Mouse (Mus musculus): ENCODE results near the gene Tsr2. TPM values are rescaled to one million over a fixed set of nuclear protein-coding genes. Genes with fewer than 3 reads are reported as not detected.

Tsr2 gene
- polyA plus RNA-seq, 1 experiment from 2014 or later, result 32.1 TPM

DNA sequence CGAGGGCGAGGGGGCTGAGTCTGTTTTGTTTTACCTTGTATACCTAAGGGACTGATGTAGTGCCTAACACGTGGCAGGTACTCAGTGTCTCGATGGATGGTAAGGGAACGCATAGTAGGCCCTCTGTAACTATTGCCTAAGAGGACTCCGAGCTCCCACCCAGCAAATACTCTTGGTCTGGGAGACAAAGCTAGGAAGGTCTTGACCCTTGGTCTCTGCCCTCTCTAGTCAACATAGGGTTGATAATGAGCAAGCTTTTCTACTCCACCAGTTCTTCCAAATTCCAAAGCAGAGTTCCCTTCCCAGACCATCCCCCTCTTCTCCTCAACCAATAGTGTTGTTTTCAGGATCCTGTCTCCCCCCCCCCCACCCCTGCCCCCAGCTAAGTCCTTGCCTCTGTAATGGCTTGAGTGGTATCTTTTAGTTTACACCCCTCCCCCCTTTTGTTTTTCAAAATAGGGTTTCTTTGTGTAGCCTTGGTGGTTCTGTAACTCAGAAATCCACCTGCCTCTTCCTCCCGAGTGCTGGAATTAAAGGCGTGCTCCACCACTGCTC, 46.6 kb downstream of the Tsr2 start:
- WGBS, result 50% methylated on average over 8 of the region's 8 CpGs
- 0 out of 2 replicates have a peak overlapping the region, but pooled peaks have one; percentile 57 for H3K4me3 ChIP-seq (replicated peaks; ENCODE audit: low read length)
- no peak overlapping the region for H3K27ac ChIP-seq
- ATAC-seq (ENCODE audit: low FRiP score) (no peak), DNase-seq (ENCODE audit: low spot score) (no peak)
- peaks cover 24% of the 10 kb centered on the region for H3K4me1 ChIP-seq (replicated peaks; ENCODE audit: control insufficient read depth, insufficient read depth, low read length)
- H3K9me3 ChIP-seq (ENCODE audit: control insufficient read depth, low read length), result no peaks in the 10 kb centered on the region
- H3K27me3 ChIP-seq (ENCODE audit: control insufficient read depth, insufficient read depth, low read length), result no peaks in the 10 kb centered on the region
- no peaks in the 10 kb centered on the region for H3K36me3 ChIP-seq (replicated peaks; ENCODE audit: control insufficient read depth, insufficient read depth)
- peak overlapping the region; percentile 36; the same call in 1 of the 2 replicates for H3K9ac ChIP-seq
- H3K4me2 ChIP-seq (replicated peaks), result peak overlapping the region; percentile 58

DNA sequence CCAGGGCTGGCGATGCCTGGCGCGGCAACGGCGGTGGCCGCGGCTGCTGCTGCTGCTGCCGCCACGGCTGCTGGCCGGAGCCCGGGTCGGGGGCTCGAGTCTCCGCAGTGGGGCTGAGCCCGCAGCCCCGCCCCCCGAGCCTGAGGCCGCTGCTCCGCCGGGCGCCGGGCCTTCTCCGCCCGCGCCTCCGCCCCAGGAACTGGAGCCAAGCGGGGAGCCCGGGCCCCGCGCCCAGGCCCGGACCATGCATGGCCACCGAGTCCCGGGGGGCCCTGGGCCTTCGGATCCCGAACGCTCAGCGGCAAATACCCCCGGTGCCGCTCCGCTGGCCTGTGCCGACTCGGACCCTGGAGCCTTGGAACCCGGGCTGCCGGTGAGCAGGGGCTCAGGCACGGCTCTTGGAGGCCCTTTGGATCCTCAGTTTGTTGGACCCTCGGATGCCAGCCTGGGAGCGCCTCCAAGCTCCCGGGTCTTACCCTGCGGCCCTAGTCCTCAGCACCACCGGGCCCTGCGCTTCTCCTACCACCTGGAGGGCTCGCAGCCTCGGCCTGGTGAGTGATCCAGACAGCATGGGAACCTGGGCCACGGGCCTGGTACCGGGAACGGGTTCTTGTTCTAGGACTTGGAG, 48.8 kb downstream of the Tsr2 start:
- H3K27ac ChIP-seq, result peak overlapping the region; percentile 92
- H3K4me2 ChIP-seq (replicated peaks), result peak overlapping the region; percentile 58
- DNase-seq (ENCODE audit: low spot score) (peak; percentile 32), ATAC-seq (ENCODE audit: low FRiP score) (peak; percentile 64)
- 31% methylated on average over 38 of the region's 56 CpGs for WGBS
- H3K4me1 ChIP-seq (replicated peaks; ENCODE audit: control insufficient read depth, insufficient read depth, low read length), result peaks cover 24% of the 10 kb centered on the region
- H3K9ac ChIP-seq, result peak overlapping the region; percentile 86
- H3K27me3 ChIP-seq (ENCODE audit: control insufficient read depth, insufficient read depth, low read length), result no peaks in the 10 kb centered on the region
- peak overlapping the region; percentile 57 for H3K4me3 ChIP-seq (replicated peaks; ENCODE audit: low read length)
- H3K9me3 ChIP-seq (ENCODE audit: control insufficient read depth, low read length), result no peaks in the 10 kb centered on the region
- H3K36me3 ChIP-seq (replicated peaks; ENCODE audit: control insufficient read depth, insufficient read depth), result no peaks in the 10 kb centered on the region

DNA sequence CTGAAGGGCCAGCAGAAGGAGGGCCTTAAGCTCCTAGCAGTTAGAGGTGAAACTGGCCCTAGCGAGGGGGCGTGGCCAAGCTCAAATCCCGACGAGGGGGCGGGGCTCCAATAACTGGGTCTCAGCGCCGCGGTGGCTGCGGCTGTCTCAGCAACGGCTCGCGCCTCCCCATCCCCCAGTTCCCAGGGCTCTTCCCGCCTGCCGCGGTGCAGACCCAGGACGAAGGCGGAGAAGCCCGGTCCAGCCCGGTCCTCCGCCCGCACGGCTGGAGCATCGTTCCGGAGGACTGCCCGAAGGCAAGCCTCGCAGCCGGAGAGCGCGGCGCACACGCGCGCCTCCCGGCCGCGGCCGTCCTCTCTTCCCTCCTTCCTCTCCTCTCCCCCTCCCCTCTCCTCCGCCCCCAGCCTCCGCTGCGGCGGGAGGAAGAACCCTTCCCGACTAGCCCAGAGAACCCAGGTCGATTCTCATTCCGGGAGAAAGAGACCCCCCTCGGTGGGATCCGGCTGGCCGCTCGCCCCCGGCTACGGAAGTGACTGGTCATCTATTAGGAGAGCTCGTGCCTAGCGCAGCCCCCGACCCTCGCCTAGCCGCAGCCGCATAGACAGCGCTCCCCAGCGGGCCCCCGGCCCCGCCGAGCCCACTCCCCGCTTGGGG, 49.4 kb downstream of the Tsr2 start:
- Histone ChIP-seq H3K4me2 (replicated peaks) (peak overlapping the region; percentile 58), H3K9ac (peak overlapping the region; percentile 86), H3K27me3 (ENCODE audit: control insufficient read depth, insufficient read depth, low read length) (no peaks in the 10 kb centered on the region), H3K4me3 (replicated peaks; ENCODE audit: low read length) (peak overlapping the region; percentile 57), H3K4me1 (replicated peaks; ENCODE audit: control insufficient read depth, insufficient read depth, low read length) (peaks cover 24% of the 10 kb centered on the region), H3K36me3 (replicated peaks; ENCODE audit: control insufficient read depth, insufficient read depth) (no peaks in the 10 kb centered on the region), H3K9me3 (ENCODE audit: control insufficient read depth, low read length) (no peaks in the 10 kb centered on the region), H3K27ac (peak overlapping the region; percentile 92)
- ATAC-seq (ENCODE audit: low FRiP score) (peak; percentile 91), DNase-seq (ENCODE audit: low spot score) (peak; percentile 73)
- WGBS, result 21% methylated on average over 49 of the region's 62 CpGs

DNA sequence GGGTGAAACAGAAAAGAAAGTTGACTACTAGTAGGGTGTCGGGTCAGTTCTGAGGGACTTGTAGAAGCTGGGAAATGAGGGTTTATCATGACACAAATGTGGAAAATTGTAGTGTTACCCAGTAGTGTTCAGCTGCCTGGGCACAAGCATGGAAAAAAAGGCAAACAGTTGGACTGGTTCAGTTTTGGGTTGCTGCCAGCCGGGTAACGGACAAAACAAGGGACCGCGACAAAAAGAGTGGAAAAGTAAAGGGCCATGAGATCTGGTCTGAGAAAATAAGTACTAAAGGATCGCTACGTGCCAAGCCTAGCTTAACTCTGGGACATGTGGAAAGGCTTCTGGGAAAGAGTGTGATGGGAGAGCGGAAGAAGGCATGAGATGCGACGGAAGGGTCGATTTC, 50.0 kb downstream of the Tsr2 start:
- WGBS, result 40% methylated on average over 11 of the region's 11 CpGs
- DNase-seq (ENCODE audit: low spot score) (no peak), ATAC-seq (ENCODE audit: low FRiP score) (no peak)
- Histone ChIP-seq H3K36me3 (replicated peaks; ENCODE audit: control insufficient read depth, insufficient read depth) (no peaks in the 10 kb centered on the region), H3K27ac (peak overlapping the region; percentile 92), H3K9me3 (ENCODE audit: control insufficient read depth, low read length) (no peaks in the 10 kb centered on the region), H3K27me3 (ENCODE audit: control insufficient read depth, insufficient read depth, low read length) (no peaks in the 10 kb centered on the region), H3K4me1 (replicated peaks; ENCODE audit: control insufficient read depth, insufficient read depth, low read length) (peaks cover 24% of the 10 kb centered on the region), H3K4me2 (replicated peaks) (peak overlapping the region; percentile 58), H3K4me3 (replicated peaks; ENCODE audit: low read length) (peak overlapping the region; percentile 57), H3K9ac (peak overlapping the region; percentile 86; the same call in 1 of the 2 replicates)

DNA sequence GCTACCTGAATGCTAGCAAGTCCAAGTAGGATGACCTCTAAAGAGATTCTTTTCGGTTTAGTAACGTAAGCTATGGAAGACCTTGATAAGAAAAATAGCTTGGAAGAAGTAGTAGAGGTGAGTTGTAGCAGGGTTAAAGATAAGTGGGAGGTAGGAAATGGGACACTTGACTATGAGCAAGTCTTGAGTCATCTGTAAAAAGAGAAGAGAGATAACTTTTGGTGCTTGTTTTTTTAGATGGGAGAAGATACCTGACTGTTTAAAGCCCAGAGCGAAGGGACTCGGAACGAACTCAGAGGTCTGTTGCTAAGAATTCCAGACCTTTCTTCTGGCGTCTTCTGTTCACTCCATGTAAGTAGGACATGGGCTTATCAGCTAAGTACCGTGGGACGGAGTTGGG, 50.5 kb downstream of the Tsr2 start, which contains the start of gene Fgd1:
Gene Fgd1, plus strand, starts transcription at position 301 of the 400 bp plus-strand sequence.
- Histone ChIP-seq H3K27me3 (ENCODE audit: control insufficient read depth, insufficient read depth, low read length) (no peaks in the 10 kb centered on the region), H3K27ac (peak within 1 kb of the TSS; percentile 92), H3K9me3 (ENCODE audit: control insufficient read depth, low read length) (no peaks in the 10 kb centered on the region), H3K9ac (peak within 1 kb of the TSS; percentile 86), H3K4me1 (replicated peaks; ENCODE audit: control insufficient read depth, insufficient read depth, low read length) (peaks cover 24% of the 10 kb centered on the region), H3K4me3 (replicated peaks; ENCODE audit: low read length) (peak within 1 kb of the TSS; percentile 57), H3K36me3 (replicated peaks; ENCODE audit: control insufficient read depth, insufficient read depth) (no peaks in the 10 kb centered on the region), H3K4me2 (replicated peaks) (peak within 1 kb of the TSS; percentile 58)
- no peak for ATAC-seq (ENCODE audit: low FRiP score)
- 94% methylated on average over 8 of the region's 8 CpGs for WGBS
- DNase-seq (ENCODE audit: low spot score), result no peak

DNA sequence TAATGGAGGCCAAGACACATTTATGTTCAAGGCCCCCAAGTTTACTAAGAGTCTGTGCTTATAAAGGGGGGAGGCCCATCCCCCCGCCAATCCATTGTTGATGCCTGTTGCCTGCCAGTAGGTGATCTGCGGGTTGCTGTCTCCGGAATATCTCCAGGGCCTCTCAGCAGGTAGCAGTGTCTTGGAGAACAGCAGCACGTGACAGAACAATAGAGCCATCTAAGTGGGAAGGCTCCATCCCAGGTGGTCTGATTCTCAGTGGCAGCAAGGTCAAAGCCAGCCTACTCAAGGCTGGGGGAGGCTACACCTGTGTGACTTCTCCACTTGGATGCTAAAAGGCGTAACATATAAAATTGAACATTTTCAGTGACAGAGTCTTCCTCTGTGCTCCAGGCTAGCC, 55.1 kb downstream of the Tsr2 start:
- H3K4me2 ChIP-seq (replicated peaks), result no peak overlapping the region
- H3K27ac ChIP-seq, result no peak overlapping the region
- H3K9me3 ChIP-seq (ENCODE audit: control insufficient read depth, low read length), result no peaks in the 10 kb centered on the region
- H3K36me3 ChIP-seq (replicated peaks; ENCODE audit: control insufficient read depth, insufficient read depth), result no peaks in the 10 kb centered on the region
- H3K9ac ChIP-seq, result no peak overlapping the region
- 38% methylated on average over 5 of the region's 5 CpGs for WGBS
- ATAC-seq (ENCODE audit: low FRiP score), result no peak
- no peaks in the 10 kb centered on the region for H3K27me3 ChIP-seq (ENCODE audit: control insufficient read depth, insufficient read depth, low read length)
- H3K4me1 ChIP-seq (replicated peaks; ENCODE audit: control insufficient read depth, insufficient read depth, low read length), result no peaks in the 10 kb centered on the region
- no peak for DNase-seq (ENCODE audit: low spot score)
- no peak overlapping the region for H3K4me3 ChIP-seq (replicated peaks; ENCODE audit: low read length)

Other genes with a start within 250 kb of the Tsr2 start
- 85.1 and 91.1 TPM in 2 replicates for gene Gnl3l, start 79.2 kb downstream of the Tsr2 start, polyA plus RNA-seq (2014; fragmentation: Nextera tagmentation; extraction: Ambion mirVana)
- 16.6 and 18.6 TPM in 2 replicates for gene Fgd1, start 50.4 kb downstream of the Tsr2 start, polyA plus RNA-seq (2014; fragmentation: Nextera tagmentation; extraction: Ambion mirVana)
- 22.7 and 24.6 TPM in 2 replicates for gene Wnk3, start 101.5 kb upstream of the Tsr2 start, polyA plus RNA-seq (2014; fragmentation: Nextera tagmentation; extraction: Ambion mirVana)
- 9.5 and 10.2 TPM in 2 replicates for gene Fam120c, start 247.6 kb upstream of the Tsr2 start, polyA plus RNA-seq (2014; fragmentation: Nextera tagmentation; extraction: Ambion mirVana)

Data from hindbrain, embryonic 14.5 days (tissue).